Mouse (Mus musculus): ENCODE results near the gene Sarnp. TPM values are rescaled to one million over a fixed set of nuclear protein-coding genes. Genes with fewer than 3 reads are reported as not detected.
"Not testable (repeated sequence)": the region's sequence is repeated elsewhere in the genome, so short reads cannot be mapped to it uniquely, and the experiment has no call there.

Gene Sarnp
- polyA plus RNA-seq, 2 experiments from 2014 or later: 199 to 211 TPM

DNA sequence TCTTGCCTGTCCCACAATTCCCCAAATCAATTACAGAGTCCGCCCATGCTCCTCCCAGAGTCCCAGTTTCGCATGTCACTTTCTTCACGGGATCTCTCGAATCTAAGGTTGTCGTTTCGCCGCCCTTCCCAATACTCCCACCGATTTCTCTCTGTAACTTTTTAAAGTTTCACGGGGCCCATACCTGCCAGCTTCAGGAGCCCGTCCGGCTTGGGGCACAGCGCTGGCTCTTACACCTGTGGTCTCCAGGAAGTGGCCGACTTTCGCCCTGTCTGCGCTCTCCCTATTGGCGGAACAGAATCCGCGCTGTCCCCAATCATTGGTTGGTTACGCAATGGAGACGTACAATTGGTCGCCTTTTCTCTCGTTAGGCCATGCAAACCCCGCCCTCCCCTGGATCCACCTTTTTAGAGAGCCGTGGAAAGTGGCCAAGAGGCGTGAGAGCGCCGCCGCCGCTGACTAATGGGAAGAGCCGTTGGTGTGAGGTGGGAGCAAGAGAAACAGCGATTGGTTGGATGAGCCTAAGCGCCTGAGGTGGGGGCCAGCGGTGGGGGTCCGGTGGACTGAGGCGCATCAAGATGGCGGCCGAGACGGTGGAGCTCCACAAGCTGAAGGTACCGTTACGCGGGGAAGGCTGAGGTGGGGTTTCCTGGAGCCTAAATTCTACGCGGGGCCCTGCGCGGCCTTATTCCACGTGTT is 4.4 kb downstream of the Sarnp start, which contains the start of gene Ormdl2:
Gene Ormdl2, minus strand, starts transcription at position 288 of the 699 bp plus-strand sequence.
- peak; percentile 98 for ATAC-seq

DNA sequence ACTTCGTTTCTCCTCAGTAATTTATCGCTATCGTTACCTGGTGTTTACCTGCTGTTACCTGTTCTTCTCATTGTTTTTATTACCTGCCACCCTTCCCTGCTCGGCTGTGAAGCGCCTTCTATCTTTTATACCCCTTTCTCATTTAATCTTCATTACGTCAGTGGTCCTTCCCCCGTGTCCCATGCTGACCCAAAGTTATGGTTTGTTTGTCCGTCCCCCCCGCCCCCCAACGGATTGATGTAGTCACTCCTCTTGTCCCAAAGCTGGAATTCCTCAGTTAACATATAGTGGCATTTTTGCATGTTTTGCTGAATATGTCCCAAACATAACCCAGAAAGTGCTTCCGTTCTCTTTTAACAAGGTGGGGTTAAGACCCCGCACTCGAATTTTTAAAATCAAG is 5.0 kb downstream of the Sarnp start:
- no peak for ATAC-seq

DNA sequence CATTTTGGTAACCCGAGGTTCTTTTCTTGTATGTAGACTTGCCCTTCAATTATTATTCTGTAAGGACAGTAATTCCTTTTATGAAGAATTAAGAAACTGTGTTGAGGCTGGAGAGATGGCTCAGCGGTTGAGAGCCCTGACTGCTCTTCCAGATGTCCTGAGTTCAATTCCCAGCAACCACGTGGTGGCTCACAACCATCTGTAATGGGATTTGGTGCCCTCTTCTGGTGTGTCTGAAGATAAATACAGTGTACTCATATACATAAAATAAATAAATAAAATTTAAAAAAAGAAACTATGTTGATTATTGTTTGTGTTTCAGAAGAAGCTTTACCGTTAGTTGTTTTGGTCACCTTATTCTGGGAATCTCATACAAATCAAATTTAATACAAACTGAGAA is 6.0 kb downstream of the Sarnp start:
- not testable (repeated sequence) for ATAC-seq

DNA sequence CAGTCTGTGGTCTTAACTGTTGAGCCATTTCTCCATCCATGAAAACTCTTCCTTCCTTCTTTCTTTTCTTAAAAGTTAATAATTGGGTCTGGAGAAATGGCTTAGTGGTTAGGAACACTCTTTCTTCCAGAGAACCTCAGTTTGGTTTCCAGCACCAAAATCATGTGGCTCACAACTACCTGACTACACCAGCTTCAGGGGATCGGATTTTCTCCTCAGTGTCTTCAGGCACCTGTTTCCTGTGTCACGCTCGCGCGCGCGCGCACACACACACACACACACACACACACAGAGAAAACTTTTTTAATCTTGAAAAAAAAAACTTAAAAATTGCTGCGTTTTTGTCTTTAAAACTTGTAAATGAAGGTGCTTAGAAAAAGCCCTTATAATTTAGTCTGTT is 6.7 kb downstream of the Sarnp start:
- no peak for ATAC-seq

DNA sequence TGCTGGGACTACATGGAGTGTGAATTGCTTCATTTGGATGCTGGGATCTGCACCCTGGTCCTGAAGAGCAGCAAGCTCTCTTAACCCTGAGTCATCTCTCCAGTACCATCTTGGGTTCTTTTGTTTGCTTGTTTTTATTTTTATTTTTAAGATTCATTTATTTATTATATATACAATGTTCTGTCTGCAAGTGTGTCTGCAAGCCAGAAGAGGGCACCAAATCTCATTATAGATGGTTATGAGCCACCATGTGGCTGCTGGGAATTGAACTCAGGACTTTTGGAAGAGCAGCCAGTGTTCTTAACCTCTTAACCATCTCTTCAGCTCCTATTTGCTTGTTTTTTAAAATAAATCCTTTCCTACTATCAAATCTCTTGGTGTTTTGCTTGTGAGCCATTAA is 20.3 kb downstream of the Sarnp start:
- ATAC-seq: no peak

DNA sequence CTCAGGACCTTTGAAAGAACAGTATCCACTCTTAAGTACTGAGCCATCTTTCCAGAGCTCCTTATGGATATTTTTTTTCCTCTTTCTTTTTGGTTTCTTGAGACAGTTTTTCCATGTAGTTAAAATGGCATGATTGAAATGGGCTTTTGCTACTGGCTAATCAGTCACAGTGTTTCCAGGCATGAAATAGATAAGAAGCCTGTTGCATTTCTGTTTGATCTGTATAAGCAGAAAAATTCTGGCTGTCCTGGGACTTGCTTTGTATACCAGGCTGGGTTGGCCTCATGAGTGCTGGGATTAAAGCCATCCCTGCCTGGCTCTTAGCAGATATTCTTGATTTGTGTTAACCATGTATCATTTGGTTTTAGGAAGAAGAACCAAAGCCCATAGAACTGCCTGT is 22.3 kb downstream of the Sarnp start:
- no peak for ATAC-seq

DNA sequence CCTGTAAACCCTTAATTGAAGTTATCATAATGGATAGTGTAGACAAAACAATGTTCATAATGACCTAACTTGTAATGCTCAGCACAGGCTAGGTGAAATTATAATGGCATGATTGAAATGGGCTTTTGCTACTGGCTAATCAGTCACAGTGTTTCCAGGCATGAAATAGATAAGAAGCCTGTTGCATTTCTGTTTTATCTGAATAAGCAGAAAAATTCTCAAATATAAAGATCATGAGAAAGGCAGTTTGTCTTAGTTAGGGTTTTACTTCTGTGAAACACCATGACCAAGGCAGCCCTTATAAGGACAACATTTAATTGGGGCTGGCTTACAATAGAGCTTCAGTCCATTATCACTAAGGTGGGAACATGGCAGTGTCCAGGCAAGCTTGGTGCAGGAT is 23.5 kb downstream of the Sarnp start:
- no peak for ATAC-seq

DNA sequence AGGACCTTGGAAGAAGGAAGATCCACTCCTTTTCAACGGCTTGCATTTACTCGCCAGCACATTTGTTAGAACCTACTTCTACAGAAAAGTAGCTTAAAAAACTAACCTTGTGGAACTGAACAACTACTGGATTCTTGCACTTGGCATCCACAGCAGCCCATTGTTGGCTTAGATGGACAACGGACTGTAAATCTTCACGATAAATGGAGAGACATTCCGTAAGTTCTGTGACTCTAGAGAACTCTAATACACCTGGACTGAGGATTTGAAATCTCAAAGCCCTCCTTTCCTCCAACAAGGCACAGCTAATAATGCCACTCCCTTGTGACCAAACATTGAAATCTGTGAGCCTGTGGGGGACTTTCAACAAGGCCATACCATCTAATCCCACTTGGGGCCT is 26.1 kb downstream of the Sarnp start:
- ATAC-seq: no peak

DNA sequence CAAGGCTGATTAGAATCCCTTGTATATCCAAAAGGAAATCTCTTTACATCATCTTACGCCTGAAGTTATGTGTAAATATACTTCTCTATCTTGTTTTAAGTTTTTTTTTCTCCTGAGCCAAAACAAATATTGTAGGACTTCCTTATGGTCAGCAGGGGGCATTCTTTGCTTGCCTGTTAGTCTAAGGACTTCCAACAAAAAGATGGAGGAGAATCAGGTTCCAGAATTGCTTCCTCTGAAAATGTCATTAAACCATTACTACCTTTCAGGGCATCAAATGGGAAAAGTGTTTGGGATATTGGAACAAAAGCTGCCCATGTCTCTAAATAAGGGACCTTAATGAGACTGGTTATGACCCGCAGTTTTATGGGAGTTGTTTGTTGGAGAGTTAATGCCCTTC is 28.4 kb downstream of the Sarnp start:
- ATAC-seq: no peak

DNA sequence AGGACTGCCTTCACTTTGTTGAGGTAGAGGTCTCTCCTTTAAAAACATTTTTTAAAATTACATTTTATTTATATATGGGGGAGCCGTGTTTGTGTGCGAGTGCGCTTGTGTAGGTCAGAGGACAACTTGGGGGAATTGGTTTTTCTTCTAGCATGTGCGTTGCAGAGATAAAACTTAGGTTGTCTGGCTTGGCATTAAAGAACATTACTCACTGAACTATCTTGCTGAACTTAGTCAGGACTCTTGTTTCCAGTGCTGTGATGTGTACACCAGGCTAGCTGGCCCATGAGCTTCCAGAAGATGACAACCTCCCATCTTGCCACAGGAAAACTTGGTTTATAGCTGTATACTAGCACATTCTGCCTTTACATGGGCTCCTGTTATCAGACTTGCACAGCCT is 29.5 kb downstream of the Sarnp start:
- no peak for ATAC-seq

DNA sequence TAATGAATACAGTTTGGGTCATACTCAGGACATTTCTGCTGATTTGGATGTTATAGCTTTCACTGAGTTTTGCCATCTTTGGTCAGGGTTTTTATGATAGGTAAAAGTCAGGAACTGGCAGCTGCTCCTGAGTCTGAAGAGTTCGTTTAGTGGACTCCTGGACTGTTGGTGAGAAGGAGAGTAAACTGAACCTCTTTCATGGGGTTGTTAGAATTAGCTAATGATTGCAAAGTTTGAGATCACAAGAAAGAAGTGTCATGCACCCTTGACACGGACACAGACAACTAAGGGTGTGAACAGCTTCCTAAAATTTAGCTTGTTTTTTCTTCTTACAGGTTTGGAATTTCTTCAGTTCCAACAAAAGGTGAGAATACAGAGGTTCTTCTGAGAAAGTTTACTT is 31.3 kb downstream of the Sarnp start:
- ATAC-seq: no peak

DNA sequence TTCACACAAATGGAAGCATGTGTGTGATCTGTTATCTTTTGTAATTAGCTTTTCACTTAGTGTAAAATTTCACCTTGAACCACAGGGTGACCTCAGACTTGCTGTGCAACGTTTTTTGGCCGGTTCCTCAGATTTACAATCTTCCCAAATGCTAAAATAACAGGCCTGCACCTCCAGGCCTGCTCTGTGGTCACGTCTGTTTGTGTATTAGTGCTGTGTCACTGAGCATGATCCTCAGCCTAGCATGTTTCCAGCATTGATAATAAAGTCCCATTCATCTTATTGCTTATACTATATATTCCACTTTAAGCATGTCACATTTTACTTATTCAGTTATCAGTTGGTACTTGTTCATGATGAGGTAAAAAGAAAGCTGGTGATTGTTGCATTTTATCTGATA is 33.2 kb downstream of the Sarnp start:
- ATAC-seq: no peak

DNA sequence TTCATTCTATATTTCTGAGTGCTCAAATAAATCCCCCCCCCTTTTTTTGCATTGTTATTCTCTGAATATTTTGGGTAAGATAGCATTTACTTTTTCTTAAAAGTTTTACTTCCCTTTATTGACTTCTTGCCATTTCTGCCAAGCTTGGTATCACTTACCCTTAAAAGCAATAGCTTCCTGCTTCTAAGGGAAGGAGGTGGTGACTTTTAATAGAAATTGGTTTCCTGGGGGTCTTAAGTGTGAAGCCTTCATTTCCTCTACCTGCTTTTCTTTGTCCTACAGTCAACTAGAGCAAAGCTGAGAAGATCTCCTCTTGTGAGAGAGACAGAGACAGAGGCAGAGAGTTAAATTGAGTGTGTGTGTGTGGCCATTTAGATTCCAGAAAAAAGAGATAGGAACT is 44.0 kb downstream of the Sarnp start:
- ATAC-seq: no peak

DNA sequence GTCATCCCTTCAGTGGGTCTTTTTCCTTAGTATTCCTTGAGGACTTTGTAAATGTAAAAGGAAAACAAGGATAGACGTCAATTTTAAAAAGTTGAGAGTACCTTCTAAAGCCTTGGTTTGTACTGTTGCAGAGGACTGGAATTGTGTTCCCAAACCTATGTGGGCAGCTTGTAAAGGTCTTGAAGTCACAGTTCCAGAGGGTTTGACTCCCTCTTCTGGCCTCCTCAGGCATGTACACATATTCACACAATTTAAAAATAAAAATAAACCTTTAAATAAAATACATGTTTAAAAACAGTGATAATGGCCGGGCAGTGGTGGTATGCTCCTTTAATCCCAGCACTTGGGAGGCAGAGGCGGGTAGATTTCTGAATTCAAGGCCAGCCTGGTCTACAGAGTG is 48.9 kb downstream of the Sarnp start:
- ATAC-seq: no peak

DNA sequence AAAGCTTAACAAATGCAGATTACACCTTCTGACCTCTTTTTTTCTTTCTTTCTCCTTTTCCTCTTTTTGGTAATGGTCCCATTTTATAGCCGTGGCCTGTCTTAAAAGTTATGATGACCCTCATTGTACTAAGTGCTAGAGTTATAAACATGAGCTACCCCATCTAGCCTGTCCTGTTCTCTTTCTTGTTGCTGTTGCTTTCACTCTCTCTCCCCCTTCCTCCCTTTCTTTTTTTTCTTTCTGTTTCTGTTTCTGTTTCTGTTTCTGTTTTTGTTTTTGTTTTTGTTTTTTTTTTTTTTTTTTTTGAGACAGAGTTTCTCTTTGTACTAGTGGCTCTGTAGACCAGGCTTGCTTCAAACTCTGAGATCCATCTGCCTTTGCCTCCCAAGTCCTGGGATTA is 49.4 kb downstream of the Sarnp start:
- peak; percentile 67 for ATAC-seq

DNA sequence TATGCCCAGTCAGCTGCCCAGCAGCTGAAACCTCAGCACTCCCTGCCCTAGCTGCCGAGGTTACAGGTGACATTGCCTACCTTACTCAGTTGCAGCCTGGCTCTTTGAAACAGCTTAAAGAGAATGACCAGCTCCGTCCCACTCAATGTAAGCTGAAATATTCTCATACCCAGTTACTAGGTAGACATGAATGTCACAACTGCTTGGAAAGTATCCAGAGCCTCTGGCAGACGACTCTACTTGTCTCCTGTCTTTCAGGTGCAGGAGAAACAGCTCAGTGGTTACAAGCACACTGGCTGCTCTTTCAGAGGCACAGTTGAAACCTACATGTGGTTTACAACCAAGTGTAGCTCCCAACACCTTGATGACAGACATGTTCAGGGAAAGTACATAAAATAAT is 53.2 kb downstream of the Sarnp start:
- ATAC-seq: no peak

DNA sequence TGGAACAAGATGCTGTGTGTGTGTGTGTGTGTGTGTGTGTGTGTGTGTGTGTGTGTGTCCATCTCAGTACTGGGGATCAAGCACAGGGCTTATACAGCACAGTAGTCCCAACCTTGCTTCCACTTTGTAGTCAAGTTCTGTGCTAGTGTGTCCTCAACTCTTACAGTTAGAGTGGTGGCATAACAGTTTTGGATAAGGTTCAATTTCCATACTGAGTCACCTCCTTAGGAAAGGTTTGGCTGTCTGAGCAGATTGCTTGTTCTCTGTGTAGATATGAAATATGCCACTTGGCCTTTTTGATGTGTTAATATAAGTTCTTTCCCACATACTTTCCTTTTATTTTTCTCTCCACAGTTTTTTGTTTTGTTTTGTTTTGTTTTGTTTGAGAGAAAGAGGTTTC is 61.2 kb downstream of the Sarnp start:
- ATAC-seq: no peak

DNA sequence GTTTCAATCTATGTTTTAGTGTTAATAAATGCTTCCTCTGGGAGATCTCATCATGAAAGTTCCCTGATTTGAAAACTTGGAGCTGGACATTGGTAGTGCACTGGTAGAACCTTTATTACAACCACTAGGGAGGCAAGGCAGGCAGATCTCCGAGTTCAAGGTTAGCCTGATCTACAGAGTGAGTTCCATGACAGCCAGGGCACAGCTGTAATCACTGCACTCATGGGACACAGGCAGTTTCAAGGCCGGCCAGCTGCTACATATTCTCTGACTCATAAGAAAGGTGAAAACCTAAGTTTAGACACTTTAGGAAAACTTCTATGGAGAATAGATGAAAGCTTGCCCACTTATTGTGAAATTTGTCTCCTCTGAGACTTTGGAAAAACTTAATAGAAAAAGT is 61.7 kb downstream of the Sarnp start:
- ATAC-seq: no peak

DNA sequence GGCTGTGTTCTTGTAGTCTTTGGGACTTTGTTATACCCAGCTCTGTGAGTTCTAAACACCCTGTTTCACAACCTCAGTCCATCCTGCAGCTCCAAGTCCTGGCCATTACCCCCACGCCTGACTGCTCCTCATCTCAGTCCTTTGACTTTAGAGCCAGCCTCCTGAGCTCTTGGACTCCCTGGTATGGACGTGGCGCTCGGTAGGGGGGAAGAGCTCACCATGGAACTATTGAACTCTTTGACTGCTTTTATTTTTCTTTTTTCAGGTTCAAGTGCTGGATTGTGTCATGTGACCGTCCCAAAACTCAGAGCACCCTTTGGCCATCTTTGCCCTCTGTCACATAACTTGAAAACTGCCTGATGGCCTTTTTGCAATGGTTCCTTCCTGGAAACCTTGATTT is 64.9 kb downstream of the Sarnp start:
- no peak for ATAC-seq

DNA sequence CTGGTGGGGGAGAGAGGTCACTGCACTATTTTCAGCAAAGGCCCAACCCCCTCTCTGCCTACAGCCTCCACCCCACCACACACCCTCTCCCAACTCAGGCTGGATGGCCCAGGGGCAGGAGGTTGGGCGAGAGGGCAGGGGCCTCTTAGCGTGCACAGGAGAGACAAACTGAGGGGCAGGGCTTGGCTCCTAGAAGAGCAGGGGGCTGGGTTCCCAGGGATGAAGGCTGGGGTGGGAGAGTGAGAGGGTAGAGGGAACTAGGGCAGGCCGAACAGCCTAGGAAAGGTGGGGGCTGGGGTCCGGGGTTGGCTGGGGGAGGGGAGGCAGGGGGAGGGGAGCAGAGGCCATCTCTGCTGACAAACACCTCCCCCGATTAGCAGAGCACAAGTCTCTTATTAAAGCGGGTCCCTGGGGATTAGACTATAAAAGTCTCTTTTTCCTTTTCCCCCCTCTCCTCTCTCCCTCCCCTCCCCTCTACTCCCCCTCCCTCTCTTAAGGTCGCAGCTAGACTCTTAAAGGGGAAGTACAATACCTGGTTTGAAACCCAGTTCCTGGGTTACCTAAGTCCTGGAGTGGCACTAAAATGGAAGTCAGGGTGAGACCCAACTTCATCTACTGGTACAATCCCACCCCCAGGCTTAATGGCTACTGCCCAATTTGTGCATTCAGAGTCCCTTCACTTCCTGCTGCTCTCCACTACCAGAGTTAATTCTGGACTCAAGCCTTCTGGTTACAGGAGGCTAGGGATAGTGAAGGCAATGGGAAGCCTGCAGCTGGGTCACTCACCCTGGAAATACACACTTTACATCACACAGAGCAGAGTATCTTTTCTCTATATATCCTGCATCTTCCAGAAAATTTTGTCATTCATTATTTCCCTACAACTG is 72.1 kb downstream of the Sarnp start:
- ATAC-seq: no peak

DNA sequence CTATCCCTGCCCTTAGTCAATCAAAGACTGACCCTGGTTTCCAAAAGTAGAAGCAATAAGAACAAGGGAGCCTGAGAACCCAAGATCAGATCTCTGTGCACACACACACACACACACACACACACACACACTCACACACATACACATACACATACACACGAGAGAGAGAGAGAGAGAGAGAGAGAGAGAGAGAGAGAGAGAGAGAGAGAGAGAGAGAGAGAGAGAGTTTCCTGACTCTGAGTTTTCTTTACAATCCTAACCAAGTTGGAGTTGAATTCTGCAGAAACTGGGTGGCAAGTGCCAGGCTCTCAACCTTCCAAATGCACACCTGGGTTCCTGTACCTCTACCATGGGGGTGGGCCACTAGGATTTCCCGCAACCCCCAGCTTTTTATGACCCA is 72.7 kb downstream of the Sarnp start:
- no peak for ATAC-seq

DNA sequence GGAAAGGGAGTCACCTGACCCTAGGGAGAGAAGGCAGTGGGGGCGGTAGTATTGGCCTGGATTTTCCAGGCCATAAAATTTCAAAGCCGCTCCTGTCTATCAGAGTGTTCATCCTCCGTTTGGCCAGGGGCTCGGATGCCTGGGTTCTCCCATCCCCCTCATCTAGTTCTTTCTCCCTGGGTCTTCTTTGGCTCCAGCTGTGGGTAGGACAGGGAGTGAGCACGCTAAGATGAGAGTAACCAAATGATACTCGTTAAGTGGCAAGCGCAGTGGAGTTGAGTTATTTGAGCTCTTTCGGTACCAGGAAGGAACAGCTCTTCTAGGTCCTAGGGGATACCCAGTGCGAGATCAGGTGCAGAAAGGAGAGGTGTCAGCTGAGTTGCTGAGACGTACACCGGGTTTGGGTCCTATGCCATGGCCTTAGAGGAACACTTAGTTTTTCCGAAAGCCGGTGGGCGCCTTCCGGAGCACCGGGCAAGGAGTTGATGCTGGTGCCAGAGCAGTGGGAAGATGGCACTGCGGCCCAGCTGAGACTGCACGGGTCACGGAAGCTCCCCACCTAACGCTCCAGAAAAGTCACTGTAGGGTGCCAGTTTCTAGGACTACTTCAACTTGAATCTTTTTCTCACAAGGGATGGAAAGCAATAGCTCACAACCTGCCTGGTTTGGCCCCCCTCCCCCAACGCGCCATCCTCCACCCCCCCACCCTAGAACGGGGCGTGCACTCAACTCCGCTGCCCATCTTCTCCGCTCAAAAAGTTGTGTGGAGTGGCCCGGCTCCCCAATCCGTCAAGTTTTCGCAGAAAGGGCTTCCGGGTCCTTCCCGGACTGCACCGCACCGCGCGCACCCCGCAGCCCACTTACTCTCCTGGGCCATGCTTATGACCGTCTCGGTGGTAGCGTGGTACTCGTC is 73.5 kb downstream of the Sarnp start:
- ATAC-seq: peak; percentile 16
